Mouse (Mus musculus): ENCODE measurements around the gene Tfpi. TPM values are rescaled to one million over a fixed set of nuclear protein-coding genes. Genes with fewer than 3 reads are reported as not detected.

The Tfpi gene
- polyA plus RNA-seq, 1 experiment from 2014 or later, result 46.3 TPM

Other genes starting within 250 kb of the Tfpi start
- gene Calcrl, start 51.4 kb downstream of the Tfpi start, polyA plus RNA-seq (2015; fragmentation: Nextera tagmentation; extraction: Ambion mirVana), result 45.9 and 47.0 TPM in 2 replicates
- gene Ctnnd1, start 174.0 kb upstream of the Tfpi start, polyA plus RNA-seq (2015; fragmentation: Nextera tagmentation; extraction: Ambion mirVana), result 75.7 and 84.4 TPM in 2 replicates
- gene Btbd18, start 182.3 kb upstream of the Tfpi start, polyA plus RNA-seq (2015; fragmentation: Nextera tagmentation; extraction: Ambion mirVana), result 0.26 TPM in 2 replicates
- gene Selenoh, start 194.0 kb upstream of the Tfpi start, polyA plus RNA-seq (2015; fragmentation: Nextera tagmentation; extraction: Ambion mirVana), result 184 and 203 TPM in 2 replicates
- not detected in 2 replicates for gene Gm28635, start 201.3 kb upstream of the Tfpi start, polyA plus RNA-seq (2015; fragmentation: Nextera tagmentation; extraction: Ambion mirVana)
- gene Med19, start 201.6 kb upstream of the Tfpi start, polyA plus RNA-seq (2015; fragmentation: Nextera tagmentation; extraction: Ambion mirVana), result 27.2 and 28.3 TPM in 2 replicates
- gene Tmx2, start 202.4 kb upstream of the Tfpi start, polyA plus RNA-seq (2015; fragmentation: Nextera tagmentation; extraction: Ambion mirVana), result 125 and 127 TPM in 2 replicates
- gene Zdhhc5, start 238.4 kb upstream of the Tfpi start, polyA plus RNA-seq (2015; fragmentation: Nextera tagmentation; extraction: Ambion mirVana), result 36.9 and 40.0 TPM in 2 replicates

All from stomach, embryonic 16.5 days (tissue).